Mouse (Mus musculus) lung, postnatal 14 days (tissue): ENCODE measurements around the gene Slc9a3r1.
A peak's percentile ranks its signal among the peaks of the same experiment; 100 is the strongest.

Experiments
- DNase-seq: peaks from one replicate; pipeline ENCODE4 v3.0.0; 2021

Gene Slc9a3r1

GRCm38 (mm10) chr11:115194693-115195092 lies 31.6 kb downstream of the Slc9a3r1 start:
- no peak for DNase-seq

GRCm38 (mm10) chr11:115195933-115196332 lies 32.8 kb downstream of the Slc9a3r1 start:
- no peak for DNase-seq

GRCm38 (mm10) chr11:115197558-115197957 lies 34.4 kb downstream of the Slc9a3r1 start:
- DNase-seq = no peak

- no peak for DNase-seq
Measured at GRCm38 (mm10) chr11:115198932-115199384, 35.8 kb downstream of the Slc9a3r1 start.

GRCm38 (mm10) chr11:115200520-115200919 lies 37.4 kb downstream of the Slc9a3r1 start:
- DNase-seq = no peak

- DNase-seq = peak; percentile 88
Measured at GRCm38 (mm10) chr11:115202316-115202715, 39.2 kb downstream of the Slc9a3r1 start.

GRCm38 (mm10) chr11:115202756-115203155 lies 39.6 kb downstream of the Slc9a3r1 start:
- DNase-seq = no peak

- DNase-seq = no peak
Measured at GRCm38 (mm10) chr11:115208126-115208525, 45.0 kb downstream of the Slc9a3r1 start.

- DNase-seq = no peak
Measured at GRCm38 (mm10) chr11:115208776-115209732, 45.9 kb downstream of the Slc9a3r1 start.

- no peak for DNase-seq
Measured at GRCm38 (mm10) chr11:115209958-115210357, 46.8 kb downstream of the Slc9a3r1 start.

- DNase-seq = no peak
Measured at GRCm38 (mm10) chr11:115212116-115212515, 49.0 kb downstream of the Slc9a3r1 start.

GRCm38 (mm10) chr11:115215123-115215522 lies 52.0 kb downstream of the Slc9a3r1 start:
- DNase-seq = no peak

- no peak for DNase-seq
Measured at GRCm38 (mm10) chr11:115217439-115218410, 54.6 kb downstream of the Slc9a3r1 start.

GRCm38 (mm10) chr11:115219263-115219662 lies 56.1 kb downstream of the Slc9a3r1 start:
- DNase-seq = peak; percentile 62

GRCm38 (mm10) chr11:115219685-115220084 lies 56.5 kb downstream of the Slc9a3r1 start:
- DNase-seq = no peak

- peak; percentile 45 for DNase-seq
Measured at GRCm38 (mm10) chr11:115222077-115222476, 58.9 kb downstream of the Slc9a3r1 start.

GRCm38 (mm10) chr11:115222570-115222969 lies 59.4 kb downstream of the Slc9a3r1 start:
- no peak for DNase-seq

- no peak for DNase-seq
Measured at GRCm38 (mm10) chr11:115223451-115223850, 60.3 kb downstream of the Slc9a3r1 start.

GRCm38 (mm10) chr11:115223877-115224276 lies 60.7 kb downstream of the Slc9a3r1 start:
- DNase-seq = no peak

- DNase-seq = peak; percentile 74
Measured at GRCm38 (mm10) chr11:115224889-115225288, 61.7 kb downstream of the Slc9a3r1 start.

GRCm38 (mm10) chr11:115225301-115225700 lies 62.2 kb downstream of the Slc9a3r1 start:
- no peak for DNase-seq

- no peak for DNase-seq
Measured at GRCm38 (mm10) chr11:115226811-115227491, 63.8 kb downstream of the Slc9a3r1 start.
